Mouse (Mus musculus) CH12.LX (cell line): ENCODE measurements at regions not wholly inside any gene's neighbourhood (a gene's known extent, or its start where the extent isn't known, plus 50 kb on each side); places are given as distances from the start of the nearest gene placed in this dataset.
A peak's percentile ranks its signal among the peaks of the same experiment; 100 is the strongest.

Experiments
- DNase-seq: peaks from one replicate; pipeline ENCODE4 v3.0.0-alpha.2; 2013; ENCODE audit errors: extremely low read depth
- H3K27ac ChIP-seq: 2 replicates; pipeline ENCODE4 v1.5.1; 2012; ENCODE audit warnings: low read depth, mild to moderate bottlenecking, control low read depth, moderate library complexity; ENCODE audit not compliant: insufficient read depth
- H3K27me3 ChIP-seq: replicated peaks from 2 replicates; pipeline ENCODE3; 2012; ENCODE audit warnings: inconsistent platforms
- H3K36me3 ChIP-seq, 2 experiments: replicated peaks in 1 of 2; 2 replicates each; pipeline versions ENCODE3 to v1.6.1; 2012; ENCODE audit warnings: inconsistent platforms in 1 of 2, low read length in 1 of 2, mild to moderate bottlenecking in 1 of 2, mixed read lengths in 1 of 2, moderate library complexity in 1 of 2; ENCODE audit not compliant: control insufficient read depth in 1 of 2, insufficient read depth in 1 of 2
- H3K4me1 ChIP-seq, 2 experiments: 2 replicates each; pipeline ENCODE4 v1.6.1; 2012; ENCODE audit warnings: inconsistent platforms in 1 of 2, moderate library complexity in 1 of 2; ENCODE audit not compliant: insufficient read depth in 2 of 2, control insufficient read depth in 1 of 2
- H3K4me2 ChIP-seq: 2 replicates; pipeline ENCODE4 v1.6.1; 2012; ENCODE audit warnings: low read depth, mild to moderate bottlenecking, control low read depth; ENCODE audit not compliant: poor library complexity, insufficient read depth, severe bottlenecking
- H3K4me3 ChIP-seq, 3 experiments: fragments of 150-350 bp in 1 of 3; sonication (generic) in 1 of 3; replicated peaks in 1 of 3; 2 replicates each; pipeline versions ENCODE3 to v1.5.1; 2011 to 2012; ENCODE audit warnings: low read depth in 2 of 3, low read length in 2 of 3, mild to moderate bottlenecking in 2 of 3, moderate library complexity in 2 of 3, control low read depth in 1 of 3, improper control_type of control experiment in 1 of 3, inconsistent platforms in 1 of 3, mixed read lengths in 1 of 3; ENCODE audit not compliant: poor library complexity in 1 of 3
- H3K79me2 ChIP-seq: replicated peaks from 2 replicates; pipeline ENCODE4 v1.6.1; 2012; ENCODE audit warnings: mild to moderate bottlenecking, moderate library complexity; ENCODE audit not compliant: control insufficient read depth, poor library complexity, insufficient read depth, severe bottlenecking; ENCODE audit errors: extremely low read depth
- H3K9ac ChIP-seq: 2 replicates; pipeline ENCODE4 v1.6.1; 2012; ENCODE audit warnings: low read depth, mild to moderate bottlenecking, control low read depth, moderate library complexity; ENCODE audit not compliant: insufficient read depth
- H3K9me3 ChIP-seq: replicated peaks from 2 replicates; pipeline ENCODE3; 2012; ENCODE audit warnings: low read length, inconsistent platforms, mixed read lengths
- BHLHE40 ChIP-seq: IDR thresholded peaks from 2 replicates; pipeline ENCODE4 v1.6.1; 2011; ENCODE audit warnings: mild to moderate bottlenecking, low read depth, low read length, improper control_type of control experiment
- CHD1 ChIP-seq: IDR thresholded peaks from 2 replicates; pipeline ENCODE4 v1.6.1; 2012; ENCODE audit warnings: low read depth, low read length, improper control_type of control experiment, inconsistent platforms
- CTCF ChIP-seq, 2 experiments: IDR thresholded peaks in 1 of 2; conservative IDR thresholded peaks in 1 of 2; 2 replicates each; pipeline ENCODE4 v1.5.1; 2011 to 2012; ENCODE audit warnings: low read depth in 2 of 2, low read length in 2 of 2, improper control_type of control experiment in 1 of 2, inconsistent platforms in 1 of 2, mild to moderate bottlenecking in 1 of 2, moderate library complexity in 1 of 2
- E2F4 ChIP-seq: IDR thresholded peaks from 2 replicates; pipeline ENCODE4 v1.6.1; 2011; ENCODE audit warnings: low read depth, low read length, improper control_type of control experiment; ENCODE audit not compliant: insufficient replicate concordance
- ELF1 ChIP-seq: IDR thresholded peaks from 2 replicates; pipeline ENCODE4 v1.6.1; 2014; ENCODE audit warnings: low read depth, mild to moderate bottlenecking, inconsistent platforms, low read length, improper control_type of control experiment
- EP300 ChIP-seq: IDR thresholded peaks from 2 replicates; pipeline ENCODE4 v1.6.1; 2011; ENCODE audit warnings: low read length, improper control_type of control experiment
- ETS1 ChIP-seq: conservative IDR thresholded peaks from 2 replicates; pipeline ENCODE4 v1.6.1; 2012; ENCODE audit warnings: low read depth, mild to moderate bottlenecking, inconsistent platforms, low read length, improper control_type of control experiment, moderate library complexity
- GABPA ChIP-seq: IDR thresholded peaks from 2 replicates; pipeline ENCODE4 v1.6.1; 2012; ENCODE audit warnings: low read depth, low read length, improper control_type of control experiment, inconsistent platforms; ENCODE audit not compliant: insufficient replicate concordance
- IRF4 ChIP-seq: IDR thresholded peaks from 2 replicates; pipeline ENCODE4 v1.6.1; 2014; ENCODE audit warnings: low read depth, mild to moderate bottlenecking, inconsistent platforms, low read length, improper control_type of control experiment
- JUN ChIP-seq: IDR thresholded peaks from 2 replicates; pipeline ENCODE4 v1.6.1; 2011; ENCODE audit warnings: low read depth, mild to moderate bottlenecking, low read length, improper control_type of control experiment, moderate library complexity; ENCODE audit not compliant: insufficient read depth
- JUND ChIP-seq: conservative IDR thresholded peaks from 2 replicates; pipeline ENCODE4 v1.6.1; 2011; ENCODE audit warnings: low read depth, low read length, improper control_type of control experiment
- MAX ChIP-seq: IDR thresholded peaks from 2 replicates; pipeline ENCODE4 v1.6.1; 2011; ENCODE audit warnings: low read length, improper control_type of control experiment
- MEF2A ChIP-seq: IDR thresholded peaks from 2 replicates; pipeline ENCODE4 v1.6.1; 2014; ENCODE audit warnings: low read depth, mild to moderate bottlenecking, inconsistent platforms, low read length, improper control_type of control experiment, borderline replicate concordance
- MXI1 ChIP-seq: IDR thresholded peaks from 2 replicates; pipeline ENCODE4 v1.6.1; 2011; ENCODE audit warnings: mild to moderate bottlenecking, low read depth, low read length, improper control_type of control experiment
- MYC ChIP-seq: IDR thresholded peaks from 2 replicates; pipeline ENCODE4 v1.6.1; 2011; ENCODE audit warnings: low read depth, mild to moderate bottlenecking, improper control_type of control experiment, low read length
- NELFE ChIP-seq: IDR thresholded peaks from 2 replicates; pipeline ENCODE4 v1.6.1; 2011; ENCODE audit warnings: low read depth, low read length, improper control_type of control experiment
- NRF1 ChIP-seq: IDR thresholded peaks from 2 replicates; pipeline ENCODE4 v1.6.1; 2014; ENCODE audit warnings: low read depth, mild to moderate bottlenecking, inconsistent platforms, low read length, improper control_type of control experiment, moderate library complexity
- PAX5 ChIP-seq: IDR thresholded peaks from 2 replicates; pipeline ENCODE4 v1.6.1; 2012; ENCODE audit warnings: low read length, inconsistent platforms, mixed read lengths
- POLR2AphosphoS2 ChIP-seq: IDR thresholded peaks from 2 replicates; pipeline ENCODE4 v1.6.1; 2011; ENCODE audit warnings: low read depth, low read length, improper control_type of control experiment
- TCF12 ChIP-seq: IDR thresholded peaks from 2 replicates; pipeline ENCODE4 v1.6.1; 2014; ENCODE audit warnings: low read depth, mild to moderate bottlenecking, inconsistent platforms, low read length, improper control_type of control experiment
- UBTF ChIP-seq: IDR thresholded peaks from 2 replicates; pipeline ENCODE4 v1.6.1; 2012; ENCODE audit warnings: low read depth, mild to moderate bottlenecking, inconsistent platforms, low read length, improper control_type of control experiment, moderate library complexity
- USF1 ChIP-seq: IDR thresholded peaks from 2 replicates; pipeline ENCODE4 v1.6.1; 2014; ENCODE audit warnings: low read depth, mild to moderate bottlenecking, inconsistent platforms, low read length, improper control_type of control experiment
- ZKSCAN1 ChIP-seq: IDR thresholded peaks from 2 replicates; pipeline ENCODE4 v1.6.1; 2012; ENCODE audit warnings: low read depth, inconsistent platforms, low read length, improper control_type of control experiment, borderline replicate concordance
- ZNF384 ChIP-seq: IDR thresholded peaks from 2 replicates; pipeline ENCODE4 v1.6.1; 2012; ENCODE audit warnings: low read depth, low read length, improper control_type of control experiment, inconsistent platforms
- dilution Hi-C: fragments of 300-500 bp; cut with MboI; formaldehyde crosslinking; loops from 2 replicates; pipeline ENCODE4 v1.14.3; 2020; ENCODE audit warnings: low sequenced_read_pairs; ENCODE audit not compliant: extremely low pct_unique_long_range_greater_than_20kb, extremely low pct_ligation_motif_present
- in situ Hi-C: fragments of 300-500 bp; cut with MboI; formaldehyde crosslinking; loops from 3 replicates; pipeline ENCODE4 v1.14.3; 2019; ENCODE audit warnings: low sequenced_read_pairs, low pct_ligation_motif_present, low pct_unique_long_range_greater_than_20kb, mixed read lengths

GRCm38 (mm10) chr12:77105887-77106600 is 131.9 kb upstream of the Fut8 start:
- Histone ChIP-seq H3K4me1 (peaks cover 2 to 14% of the 10 kb centered on the region in 2 experiments; a peak in 3 of 4 replicates), H3K36me3 (no peaks in the 10 kb centered on the region)
- no peak for TF ChIP-seq CHD1
- no peak for TF ChIP-seq NRF1
- no peak for TF ChIP-seq JUN
- no peak for TF ChIP-seq MYC
- no peak for TF ChIP-seq USF1
- no peak for TF ChIP-seq UBTF
- TF ChIP-seq GABPA, result no peak
- no peak for TF ChIP-seq MXI1
- no peak for TF ChIP-seq ETS1
- no peak for TF ChIP-seq BHLHE40
- no peak for TF ChIP-seq ZNF384
- TF ChIP-seq EP300, result no peak
- no peak for TF ChIP-seq PAX5
- no peak for TF ChIP-seq POLR2AphosphoS2
- TF ChIP-seq ZKSCAN1, result no peak
- no peak for TF ChIP-seq CTCF (conservative IDR thresholded peaks at IDR 0.05 in 1 of 2, IDR thresholded peaks at IDR 0.05 in 1 of 2; ENCODE audit: low read depth in 2 of 2, low read length in 2 of 2)
- TF ChIP-seq NELFE, result no peak
- TF ChIP-seq MEF2A, result no peak
- TF ChIP-seq TCF12, result no peak
- TF ChIP-seq, all 38 proteins: peak for 0
- DNase-seq, result no peak
- Histone ChIP-seq H3K27ac (no peak overlapping the region), H3K9ac (no peak overlapping the region), H3K4me2 (no peak overlapping the region), H3K9me3 (no peaks in the 10 kb centered on the region), H3K79me2 (no peaks in the 10 kb centered on the region), H3K4me3 (no peak overlapping the region), H3K27me3 (no peaks in the 10 kb centered on the region)
- dilution Hi-C loops (no loop called here), in situ Hi-C loops (no loop called here)

DNA sequence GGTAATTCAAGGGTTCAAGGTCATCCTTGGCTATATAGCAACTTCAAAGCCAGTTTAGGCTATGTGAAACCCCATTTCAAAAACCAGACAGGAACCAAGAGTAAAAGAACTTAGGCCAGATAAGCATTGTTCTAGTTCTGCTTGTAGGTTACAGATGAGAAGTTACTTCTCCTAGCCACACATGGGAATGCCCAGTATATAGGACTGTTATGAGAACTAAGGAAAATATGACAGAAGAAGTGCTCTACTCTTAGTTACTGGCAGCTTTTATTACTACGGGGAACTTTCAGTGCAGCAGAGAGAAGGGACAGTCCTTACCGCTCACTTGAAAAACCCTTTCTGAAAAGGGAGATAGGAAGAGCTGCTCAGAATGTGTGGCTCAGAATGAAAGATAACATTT is 137.4 kb upstream of the Fut8 start:
- H3K9ac ChIP-seq, result no peak overlapping the region
- TF ChIP-seq ZNF384 (peak; percentile 35; the same call in 1 of the 2 replicates), EP300 (peak; percentile 85), JUND (peak; percentile 67; the same call in 1 of the 2 replicates), ELF1 (no peak), TCF12 (peak; percentile 38; the same call in 1 of the 2 replicates), E2F4 (no peak), JUN (peak; percentile 76; the same call in 1 of the 2 replicates), MAX (no peak), IRF4 (peak; percentile 80), ETS1 (peak; percentile 73; the same call in 1 of the 2 replicates), MXI1 (no peak)
- peak; percentile 58 for DNase-seq
- no peak overlapping the region; the same call in 1 of the 2 replicates for H3K4me2 ChIP-seq
- H3K9me3 ChIP-seq, result no peaks in the 10 kb centered on the region
- dilution Hi-C loops (no loop called here), in situ Hi-C loops (no loop called here)
- H3K4me1 ChIP-seq, result peaks cover 6 to 30% of the 10 kb centered on the region in 2 experiments; a peak in 3 of 4 replicates
- no peak overlapping the region for H3K27ac ChIP-seq
- H3K36me3 ChIP-seq, result no peaks in the 10 kb centered on the region
- no peak overlapping the region for H3K4me3 ChIP-seq
- no peaks in the 10 kb centered on the region for H3K27me3 ChIP-seq
- H3K79me2 ChIP-seq, result no peaks in the 10 kb centered on the region
